Mouse (Mus musculus): ENCODE results near the gene Nuak1. TPM values are rescaled to one million over a fixed set of nuclear protein-coding genes. Genes with fewer than 3 reads are reported as not detected.

The Nuak1 gene
- total and polyA plus RNA-seq, 3 experiments = 1.1 to 2.2 TPM; not detected in 1

DNA sequence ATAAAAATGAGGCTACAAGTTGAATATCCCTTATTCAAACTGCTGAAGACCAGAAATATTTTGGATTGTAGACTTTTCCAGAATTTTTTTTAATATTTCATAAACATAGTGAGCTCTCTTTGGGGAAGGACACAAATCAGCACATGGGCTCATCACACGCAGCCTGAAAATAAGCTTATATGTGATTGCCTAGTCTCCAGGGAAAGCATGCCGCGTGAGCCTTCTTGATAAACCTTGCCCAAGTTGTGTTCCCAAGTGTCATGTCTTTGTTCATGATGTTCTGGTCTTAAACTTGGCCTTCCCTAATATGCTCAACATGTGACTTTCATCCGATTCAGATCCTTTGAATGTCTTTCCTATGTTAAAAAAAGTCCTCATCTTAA, 81.7 kb downstream of the Nuak1 start:
- Histone ChIP-seq H3K36me3 (ENCODE audit: control insufficient read depth in 1 of 2, insufficient read depth in 2 of 2, low read length in 2 of 2) (no peaks in the 10 kb centered on the region), H3K9me3 (replicated peaks; ENCODE audit: insufficient read depth, low read length) (no peaks in the 10 kb centered on the region), H3K4me1 (ENCODE audit: control insufficient read depth in 1 of 2, insufficient read depth in 2 of 2, low read length in 2 of 2) (no peaks in the 10 kb centered on the region), H3K4me3 (ENCODE audit: control insufficient read depth in 1 of 2, insufficient read depth in 1 of 2, low read depth in 2 of 2, low read length in 2 of 2) (no peak overlapping the region), H3K9ac (ENCODE audit: control insufficient read depth, low read depth, low read length, poor library complexity, severe bottlenecking) (no peak overlapping the region), H3K27me3 (ENCODE audit: control insufficient read depth in 1 of 2, insufficient read depth in 2 of 2, low read length in 2 of 2) (no peaks in the 10 kb centered on the region), H3K79me2 (ENCODE audit: control insufficient read depth, insufficient read depth, low read length, poor library complexity) (no peaks in the 10 kb centered on the region), H3K27ac (ENCODE audit: control insufficient read depth, low read depth, low read length) (no peak overlapping the region)
- no peak for TF ChIP-seq ETS1 (IDR thresholded peaks at IDR 0.05; ENCODE audit: low read depth, low read length)
- no peak for TF ChIP-seq MAX (IDR thresholded peaks at IDR 0.05; ENCODE audit: low read length)
- TF ChIP-seq MAFK (IDR thresholded peaks at IDR 0.05; ENCODE audit: borderline replicate concordance, low read depth, low read length) = no peak
- no peak for TF ChIP-seq EP300 (IDR thresholded peaks at IDR 0.05; ENCODE audit: low read depth in 1 of 2, low read length in 2 of 2)
- no peak for TF ChIP-seq NRF1 (IDR thresholded peaks at IDR 0.05; ENCODE audit: insufficient read depth, low read depth, low read length, poor library complexity, severe bottlenecking)
- TF ChIP-seq ZNF384 (IDR thresholded peaks at IDR 0.05; ENCODE audit: low read depth, low read length) = no peak
- TF ChIP-seq JUND (IDR thresholded peaks at IDR 0.05; ENCODE audit: low read depth, low read length) = no peak
- no peak for TF ChIP-seq TCF12 (IDR thresholded peaks at IDR 0.05; ENCODE audit: low read depth, low read length)
- no peak for TF ChIP-seq TBP (IDR thresholded peaks at IDR 0.05; ENCODE audit: low read depth, low read length)
- TF ChIP-seq ZC3H11A (IDR thresholded peaks at IDR 0.05; ENCODE audit: low read depth, low read length) = no peak
- DNase-seq (ENCODE audit: low read depth, low spot score) = no peak

- no peaks in the 10 kb centered on the region for H3K36me3 ChIP-seq (ENCODE audit: control insufficient read depth in 1 of 2, insufficient read depth in 2 of 2, low read length in 2 of 2)
- TF ChIP-seq TAL1 (IDR thresholded peaks at IDR 0.05; ENCODE audit: low read length) = no peak
- TF ChIP-seq GATA1 (IDR thresholded peaks at IDR 0.05; ENCODE audit: low read depth, low read length) = no peak
- no peak for TF ChIP-seq POLR2AphosphoS5 (IDR thresholded peaks at IDR 0.05; ENCODE audit: borderline replicate concordance, low read depth, low read length)
- no peak for TF ChIP-seq NRF1 (IDR thresholded peaks at IDR 0.05; ENCODE audit: insufficient read depth, low read depth, low read length, poor library complexity, severe bottlenecking)
- no peak for TF ChIP-seq CTCF (IDR thresholded peaks at IDR 0.05 in 2 of 3, conservative IDR thresholded peaks at IDR 0.05 in 1 of 3; ENCODE audit: control insufficient read depth in 1 of 3, insufficient read depth in 1 of 3, low read depth in 2 of 3, low read length in 3 of 3, poor library complexity in 1 of 3, severe bottlenecking in 1 of 3)
- TF ChIP-seq ETS1 (IDR thresholded peaks at IDR 0.05; ENCODE audit: low read depth, low read length) = no peak
- TF ChIP-seq ZC3H11A (IDR thresholded peaks at IDR 0.05; ENCODE audit: low read depth, low read length) = no peak
- TF ChIP-seq EP300 (IDR thresholded peaks at IDR 0.05; ENCODE audit: low read depth in 1 of 2, low read length in 2 of 2) = no peak
- H3K27me3 ChIP-seq (ENCODE audit: control insufficient read depth in 1 of 2, insufficient read depth in 2 of 2, low read length in 2 of 2) = no peaks in the 10 kb centered on the region
- H3K4me3 ChIP-seq (ENCODE audit: control insufficient read depth in 1 of 2, insufficient read depth in 1 of 2, low read depth in 2 of 2, low read length in 2 of 2) = no peak overlapping the region
- no peaks in the 10 kb centered on the region for H3K79me2 ChIP-seq (ENCODE audit: control insufficient read depth, insufficient read depth, low read length, poor library complexity)
- no peaks in the 10 kb centered on the region for H3K4me1 ChIP-seq (ENCODE audit: control insufficient read depth in 1 of 2, insufficient read depth in 2 of 2, low read length in 2 of 2)
- no peak for DNase-seq (ENCODE audit: low read depth, low spot score)
- H3K9me3 ChIP-seq (replicated peaks; ENCODE audit: insufficient read depth, low read length) = no peaks in the 10 kb centered on the region
- no peak overlapping the region for H3K9ac ChIP-seq (ENCODE audit: control insufficient read depth, low read depth, low read length, poor library complexity, severe bottlenecking)
- H3K27ac ChIP-seq (ENCODE audit: control insufficient read depth, low read depth, low read length) = no peak overlapping the region
Measured at GRCm38 (mm10) chr10:84357997-84358737, 82.2 kb downstream of the Nuak1 start.
